Mouse (Mus musculus) CH12.LX (cell line): ENCODE data around the gene Ddost. TPM values are rescaled to one million over a fixed set of nuclear protein-coding genes. Genes with fewer than 3 reads are reported as not detected.

ENCODE experiments used
- DNase-seq: peaks from one replicate; pipeline ENCODE4 v3.0.0-alpha.2; 2013; ENCODE audit errors: extremely low read depth
- H3K27ac ChIP-seq: 2 replicates; pipeline ENCODE4 v1.5.1; 2012; ENCODE audit warnings: low read depth, mild to moderate bottlenecking, control low read depth, moderate library complexity; ENCODE audit not compliant: insufficient read depth
- H3K27me3 ChIP-seq: replicated peaks from 2 replicates; pipeline ENCODE3; 2012; ENCODE audit warnings: inconsistent platforms
- H3K36me3 ChIP-seq, 2 experiments: replicated peaks in 1 of 2; 2 replicates each; pipeline versions ENCODE3 to v1.6.1; 2012; ENCODE audit warnings: inconsistent platforms in 1 of 2, low read length in 1 of 2, mild to moderate bottlenecking in 1 of 2, mixed read lengths in 1 of 2, moderate library complexity in 1 of 2; ENCODE audit not compliant: control insufficient read depth in 1 of 2, insufficient read depth in 1 of 2
- H3K4me1 ChIP-seq, 2 experiments: 2 replicates each; pipeline ENCODE4 v1.6.1; 2012; ENCODE audit warnings: inconsistent platforms in 1 of 2, moderate library complexity in 1 of 2; ENCODE audit not compliant: insufficient read depth in 2 of 2, control insufficient read depth in 1 of 2
- H3K4me2 ChIP-seq: 2 replicates; pipeline ENCODE4 v1.6.1; 2012; ENCODE audit warnings: low read depth, mild to moderate bottlenecking, control low read depth; ENCODE audit not compliant: poor library complexity, insufficient read depth, severe bottlenecking
- H3K4me3 ChIP-seq, 3 experiments: fragments of 150-350 bp in 1 of 3; sonication (generic) in 1 of 3; replicated peaks in 1 of 3; 2 replicates each; pipeline versions ENCODE3 to v1.5.1; 2011 to 2012; ENCODE audit warnings: low read depth in 2 of 3, low read length in 2 of 3, mild to moderate bottlenecking in 2 of 3, moderate library complexity in 2 of 3, control low read depth in 1 of 3, improper control_type of control experiment in 1 of 3, inconsistent platforms in 1 of 3, mixed read lengths in 1 of 3; ENCODE audit not compliant: poor library complexity in 1 of 3
- H3K79me2 ChIP-seq: replicated peaks from 2 replicates; pipeline ENCODE4 v1.6.1; 2012; ENCODE audit warnings: mild to moderate bottlenecking, moderate library complexity; ENCODE audit not compliant: control insufficient read depth, poor library complexity, insufficient read depth, severe bottlenecking; ENCODE audit errors: extremely low read depth
- H3K9ac ChIP-seq: 2 replicates; pipeline ENCODE4 v1.6.1; 2012; ENCODE audit warnings: low read depth, mild to moderate bottlenecking, control low read depth, moderate library complexity; ENCODE audit not compliant: insufficient read depth
- H3K9me3 ChIP-seq: replicated peaks from 2 replicates; pipeline ENCODE3; 2012; ENCODE audit warnings: low read length, inconsistent platforms, mixed read lengths
- BHLHE40 ChIP-seq: IDR thresholded peaks from 2 replicates; pipeline ENCODE4 v1.6.1; 2011; ENCODE audit warnings: mild to moderate bottlenecking, low read depth, low read length, improper control_type of control experiment
- CHD1 ChIP-seq: IDR thresholded peaks from 2 replicates; pipeline ENCODE4 v1.6.1; 2012; ENCODE audit warnings: low read depth, low read length, improper control_type of control experiment, inconsistent platforms
- CHD2 ChIP-seq: IDR thresholded peaks from 2 replicates; pipeline ENCODE4 v1.6.1; 2011; ENCODE audit warnings: low read length, improper control_type of control experiment
- ELF1 ChIP-seq: IDR thresholded peaks from 2 replicates; pipeline ENCODE4 v1.6.1; 2014; ENCODE audit warnings: low read depth, mild to moderate bottlenecking, inconsistent platforms, low read length, improper control_type of control experiment
- EP300 ChIP-seq: IDR thresholded peaks from 2 replicates; pipeline ENCODE4 v1.6.1; 2011; ENCODE audit warnings: low read length, improper control_type of control experiment
- ETS1 ChIP-seq: conservative IDR thresholded peaks from 2 replicates; pipeline ENCODE4 v1.6.1; 2012; ENCODE audit warnings: low read depth, mild to moderate bottlenecking, inconsistent platforms, low read length, improper control_type of control experiment, moderate library complexity
- GABPA ChIP-seq: IDR thresholded peaks from 2 replicates; pipeline ENCODE4 v1.6.1; 2012; ENCODE audit warnings: low read depth, low read length, improper control_type of control experiment, inconsistent platforms; ENCODE audit not compliant: insufficient replicate concordance
- HCFC1 ChIP-seq: IDR thresholded peaks from 2 replicates; pipeline ENCODE4 v1.6.1; 2012; ENCODE audit warnings: low read depth, mild to moderate bottlenecking, inconsistent platforms, low read length, improper control_type of control experiment
- IRF4 ChIP-seq: IDR thresholded peaks from 2 replicates; pipeline ENCODE4 v1.6.1; 2014; ENCODE audit warnings: low read depth, mild to moderate bottlenecking, inconsistent platforms, low read length, improper control_type of control experiment
- JUND ChIP-seq: conservative IDR thresholded peaks from 2 replicates; pipeline ENCODE4 v1.6.1; 2011; ENCODE audit warnings: low read depth, low read length, improper control_type of control experiment
- MAZ ChIP-seq: IDR thresholded peaks from 2 replicates; pipeline ENCODE4 v1.6.1; 2012; ENCODE audit warnings: low read depth, mild to moderate bottlenecking, inconsistent platforms, low read length, improper control_type of control experiment, moderate library complexity
- NELFE ChIP-seq: IDR thresholded peaks from 2 replicates; pipeline ENCODE4 v1.6.1; 2011; ENCODE audit warnings: low read depth, low read length, improper control_type of control experiment
- PAX5 ChIP-seq: IDR thresholded peaks from 2 replicates; pipeline ENCODE4 v1.6.1; 2012; ENCODE audit warnings: low read length, inconsistent platforms, mixed read lengths
- POLR2A ChIP-seq: IDR thresholded peaks from 2 replicates; pipeline ENCODE4 v1.6.1; 2011; ENCODE audit warnings: low read depth, mild to moderate bottlenecking, improper control_type of control experiment, low read length
- RAD21 ChIP-seq: IDR thresholded peaks from 2 replicates; pipeline ENCODE4 v1.6.1; 2011; ENCODE audit warnings: low read depth, mild to moderate bottlenecking, low read length, improper control_type of control experiment, moderate library complexity
- RCOR1 ChIP-seq: conservative IDR thresholded peaks from 2 replicates; pipeline ENCODE4 v1.6.1; 2012; ENCODE audit warnings: low read depth, mild to moderate bottlenecking, inconsistent platforms, low read length, improper control_type of control experiment
- SIN3A ChIP-seq: IDR thresholded peaks from 2 replicates; pipeline ENCODE4 v1.6.1; 2012; ENCODE audit warnings: low read length, improper control_type of control experiment, inconsistent platforms
- SMC3 ChIP-seq: IDR thresholded peaks from 2 replicates; pipeline ENCODE4 v1.6.1; 2011; ENCODE audit warnings: low read depth, low read length, improper control_type of control experiment
- TBP ChIP-seq: conservative IDR thresholded peaks from 2 replicates; pipeline ENCODE4 v1.6.1; 2011; ENCODE audit warnings: low read depth, low read length, improper control_type of control experiment
- TCF12 ChIP-seq: IDR thresholded peaks from 2 replicates; pipeline ENCODE4 v1.6.1; 2014; ENCODE audit warnings: low read depth, mild to moderate bottlenecking, inconsistent platforms, low read length, improper control_type of control experiment
- UBTF ChIP-seq: IDR thresholded peaks from 2 replicates; pipeline ENCODE4 v1.6.1; 2012; ENCODE audit warnings: low read depth, mild to moderate bottlenecking, inconsistent platforms, low read length, improper control_type of control experiment, moderate library complexity
- USF1 ChIP-seq: IDR thresholded peaks from 2 replicates; pipeline ENCODE4 v1.6.1; 2014; ENCODE audit warnings: low read depth, mild to moderate bottlenecking, inconsistent platforms, low read length, improper control_type of control experiment
- USF2 ChIP-seq: conservative IDR thresholded peaks from 2 replicates; pipeline ENCODE4 v1.6.1; 2011; ENCODE audit warnings: low read depth, low read length, improper control_type of control experiment
- ZC3H11A ChIP-seq: IDR thresholded peaks from 2 replicates; pipeline ENCODE4 v1.6.1; 2012; ENCODE audit warnings: low read depth, mild to moderate bottlenecking, inconsistent platforms, low read length, improper control_type of control experiment
- ZMIZ1 ChIP-seq: IDR thresholded peaks from 2 replicates; pipeline ENCODE4 v1.6.1; 2012; ENCODE audit warnings: low read depth, mild to moderate bottlenecking, inconsistent platforms, low read length, improper control_type of control experiment
- ZNF384 ChIP-seq: IDR thresholded peaks from 2 replicates; pipeline ENCODE4 v1.6.1; 2012; ENCODE audit warnings: low read depth, low read length, improper control_type of control experiment, inconsistent platforms
- dilution Hi-C: fragments of 300-500 bp; cut with MboI; formaldehyde crosslinking; loops from 2 replicates; pipeline ENCODE4 v1.14.3; 2020; ENCODE audit warnings: low sequenced_read_pairs; ENCODE audit not compliant: extremely low pct_unique_long_range_greater_than_20kb, extremely low pct_ligation_motif_present
- in situ Hi-C: fragments of 300-500 bp; cut with MboI; formaldehyde crosslinking; loops from 3 replicates; pipeline ENCODE4 v1.14.3; 2019; ENCODE audit warnings: low sequenced_read_pairs, low pct_ligation_motif_present, low pct_unique_long_range_greater_than_20kb, mixed read lengths
- polyA plus RNA-seq: library from polyadenylated mRNA; unstranded; fragments of >175 nt; gene quantifications from 2 replicates; pipeline ENCODE4 v1.2.1, GENCODE M21; 2012; ENCODE audit warnings: low read depth; ENCODE audit not compliant: insufficient read length
- total RNA-seq, 2 experiments: library from RNA; depleted of rRNA; stranded (reverse); fragments of 300-350 nt in 1 of 2; fragments of >200 nt in 1 of 2; gene quantifications; 2 replicates each; pipeline ENCODE4 v1.2.3; 2012 to 2014

Ddost gene
- total and polyA plus RNA-seq, 3 experiments, result 163 to 186 (median 164) TPM

DNA sequence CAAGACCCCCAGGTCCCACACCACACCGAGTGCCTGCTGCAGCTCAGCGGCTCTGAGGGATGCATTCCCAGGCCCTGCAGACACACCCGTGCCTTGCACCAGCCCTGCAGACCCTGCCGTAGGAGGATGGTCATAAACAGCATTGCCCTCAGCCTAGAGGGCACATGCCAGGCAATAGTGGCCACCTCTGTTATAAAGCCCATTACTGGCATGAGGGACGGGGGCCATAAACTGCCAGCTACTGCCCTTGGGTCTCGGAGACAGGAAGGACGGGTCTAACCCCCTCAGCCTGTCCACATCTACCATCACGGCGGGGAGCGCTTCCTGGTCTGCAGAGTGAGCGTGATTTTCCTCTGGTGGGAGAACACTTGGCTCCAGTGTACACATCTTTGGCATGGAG is 8.5 kb downstream of the Ddost start:
- H3K36me3 ChIP-seq, result peaks cover 53 to 91% of the 10 kb centered on the region in 2 experiments

DNA sequence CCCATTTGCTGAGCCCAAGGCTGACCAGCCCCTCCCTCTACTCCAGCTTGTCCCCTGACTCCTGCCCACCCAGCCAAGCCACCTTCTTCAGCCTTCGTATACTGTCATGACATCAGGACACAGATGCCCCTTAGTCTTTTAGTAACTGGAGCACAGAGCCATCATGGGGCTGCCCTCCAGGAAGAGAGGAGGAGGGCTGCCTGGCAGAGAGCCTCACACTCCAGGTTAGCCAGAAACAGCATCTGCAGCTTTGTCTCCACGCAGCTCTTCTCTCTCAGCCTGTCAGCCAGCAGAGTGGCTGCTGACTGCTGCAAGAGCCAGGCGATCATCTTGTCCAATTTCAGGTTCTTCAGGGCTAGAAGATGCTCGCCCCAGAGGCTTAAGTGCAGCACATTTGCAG is 9.3 kb downstream of the Ddost start:
- in situ Hi-C loops (loop anchor here (25.0 kb wide), 1 partner anchor 351 kb away; no protein-coding TSS in a partner anchor), dilution Hi-C loops (no loop called here)
- peaks cover 50 to 85% of the 10 kb centered on the region in 2 experiments for H3K36me3 ChIP-seq
- no peaks in the 10 kb centered on the region for H3K4me1 ChIP-seq
- peaks cover 2% of the 10 kb centered on the region for H3K9me3 ChIP-seq
- H3K27ac ChIP-seq, result no peak overlapping the region
- TF ChIP-seq RCOR1, result no peak
- no peak for TF ChIP-seq HCFC1
- no peak for TF ChIP-seq ZMIZ1
- TF ChIP-seq ZNF384, result no peak
- no peak for TF ChIP-seq CHD1
- no peak for TF ChIP-seq ELF1
- no peak for TF ChIP-seq GABPA
- no peak for TF ChIP-seq BHLHE40
- TF ChIP-seq NELFE, result no peak
- TF ChIP-seq TBP, result no peak
- no peak for TF ChIP-seq SIN3A
- no peak for TF ChIP-seq TCF12
- no peak for TF ChIP-seq ZC3H11A
- TF ChIP-seq RAD21, result no peak
- no peak for TF ChIP-seq EP300
- TF ChIP-seq CHD2, result no peak
- TF ChIP-seq MAZ, result no peak
- TF ChIP-seq SMC3, result no peak
- TF ChIP-seq IRF4, result no peak
- no peak overlapping the region for H3K9ac ChIP-seq
- H3K27me3 ChIP-seq, result no peaks in the 10 kb centered on the region
- H3K79me2 ChIP-seq, result no peaks in the 10 kb centered on the region
- no peak for DNase-seq
- no peak overlapping the region for H3K4me2 ChIP-seq
- H3K4me3 ChIP-seq, result no peak overlapping the region

More for the DNA sequence above, 8.5 kb downstream of the Ddost start:
- in situ Hi-C loops, result loop anchor here (25.0 kb wide), 1 partner anchor 351 kb away; no protein-coding TSS in a partner anchor
- Histone ChIP-seq H3K4me3 (no peak overlapping the region), H3K79me2 (no peaks in the 10 kb centered on the region)
- TF ChIP-seq USF1 (no peak), UBTF (no peak), NELFE (no peak), ETS1 (no peak), GABPA (no peak), POLR2A (no peak), PAX5 (no peak), TCF12 (no peak), JUND (no peak), USF2 (no peak)
- TF ChIP-seq, all 38 proteins: peak for 0
- Histone ChIP-seq H3K4me2 (no peak overlapping the region), H3K27ac (no peak overlapping the region), H3K4me1 (no peaks in the 10 kb centered on the region), H3K9me3 (peaks cover 2% of the 10 kb centered on the region), H3K27me3 (no peaks in the 10 kb centered on the region), H3K9ac (no peak overlapping the region)
- dilution Hi-C loops, result no loop called here
- no peak for DNase-seq
